Mouse (Mus musculus) cortical plate, adult 2 months (tissue): ENCODE results near the gene Pcdh9.

Source experiments
- CTCF ChIP-seq: fragments of 200-500 bp; IDR thresholded peaks from 2 replicates; pipeline ENCODE4 v1.5.1; 2011; ENCODE audit warnings: mild to moderate bottlenecking, control low read depth, low read length; ENCODE audit not compliant: insufficient read depth; ENCODE audit errors: extremely low read depth
- POLR2A ChIP-seq: fragments of 200-500 bp; IDR thresholded peaks from 2 replicates; pipeline ENCODE4 v1.6.1; 2011; ENCODE audit warnings: mild to moderate bottlenecking, low read length, control low read depth; ENCODE audit not compliant: insufficient read depth; ENCODE audit errors: extremely low read depth

DNA sequence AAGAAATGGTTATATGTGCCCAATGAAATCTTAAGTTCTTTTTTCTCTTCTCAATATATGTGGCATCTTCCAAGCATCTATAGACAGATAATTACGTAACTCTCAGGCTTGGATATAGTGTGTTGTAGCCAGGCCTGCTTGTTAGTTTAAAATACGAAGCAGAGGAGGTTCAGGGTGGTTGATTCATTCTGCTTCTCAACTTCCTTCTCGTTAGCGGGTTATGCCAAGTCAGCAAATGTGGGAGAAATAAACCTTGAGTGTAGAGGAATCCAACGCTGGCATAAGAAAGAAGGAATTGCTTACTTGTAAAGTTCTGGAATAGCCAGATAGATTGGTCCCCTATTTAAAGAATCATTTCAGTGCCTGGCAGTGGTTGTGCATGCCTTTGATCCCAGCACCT, 482.7 kb downstream of the Pcdh9 start:
- no peak for TF ChIP-seq CTCF
- no peak for TF ChIP-seq POLR2A
